Mouse (Mus musculus) midbrain, embryonic 16.5 days (tissue): ENCODE results near the gene Atrnl1. TPM values are rescaled to one million over a fixed set of nuclear protein-coding genes. Genes with fewer than 3 reads are reported as not detected.

Experiments
- ATAC-seq: fragments of 200-750 bp; cut with Nextera tagmentation; 2 replicates; pipeline ENCODE4 v1.8.0; 2017; ENCODE audit warnings: moderate TSS enrichment
- H3K27ac ChIP-seq: fragments of 300-500 bp; sonication (generic); 2 replicates; pipeline ENCODE4 v1.5.1; 2014; ENCODE audit warnings: mild to moderate bottlenecking, low read length, mixed read lengths
- H3K27me3 ChIP-seq: fragments of 300-500 bp; sonication (generic); 2 replicates; pipeline ENCODE4 v1.6.1; 2014; ENCODE audit warnings: low read depth, low read length, mixed read lengths; ENCODE audit not compliant: control insufficient read depth, insufficient read depth
- H3K36me3 ChIP-seq: fragments of 300-500 bp; sonication (generic); 2 replicates; pipeline ENCODE4 v1.6.1; 2014; ENCODE audit warnings: mild to moderate bottlenecking, low read length, moderate library complexity, mixed read lengths; ENCODE audit not compliant: control insufficient read depth, insufficient read depth
- H3K4me1 ChIP-seq: fragments of 300-500 bp; sonication (generic); 2 replicates; pipeline ENCODE4 v1.6.1; 2014; ENCODE audit warnings: mild to moderate bottlenecking, low read length, mixed read lengths; ENCODE audit not compliant: control insufficient read depth, insufficient read depth
- H3K4me2 ChIP-seq: fragments of 300-500 bp; sonication (generic); 2 replicates; pipeline ENCODE4 v1.6.1; 2014; ENCODE audit warnings: mild to moderate bottlenecking, low read length, mixed read lengths
- H3K4me3 ChIP-seq: fragments of 300-500 bp; sonication (generic); 2 replicates; pipeline ENCODE4 v1.5.1; 2014; ENCODE audit warnings: low read depth, mild to moderate bottlenecking, low read length, moderate library complexity, mixed read lengths
- H3K9ac ChIP-seq: fragments of 300-500 bp; sonication (generic); 2 replicates; pipeline ENCODE4 v1.6.1; 2014; ENCODE audit warnings: low read depth, low read length, mixed read lengths
- H3K9me3 ChIP-seq: fragments of 300-500 bp; sonication (generic); replicated peaks from 2 replicates; pipeline ENCODE4 v1.6.1; 2014; ENCODE audit warnings: mild to moderate bottlenecking, low read length, mixed read lengths; ENCODE audit not compliant: control insufficient read depth, poor library complexity, severe bottlenecking
- WGBS: fragments of 180-500 bp; shearing (Covaris S2); extraction: QIAGEN DNeasy Blood & Tissue Kit; methylation state at CpG from one replicate; pipeline ENCODE4 v1.1.7; 2014; 5-methylcytosine and 5-hydroxymethylcytosine counted together
- microRNA-seq: library from miRNA; unstranded; fragments of <30 nt; microRNA quantifications from one replicate; pipeline ENCODE4, GENCODE M21; 2017
- polyA plus RNA-seq: library from polyadenylated mRNA; unstranded; fragments of >200 nt; fragmentation: Nextera tagmentation; extraction: Ambion mirVana; gene quantifications from 2 replicates; pipeline ENCODE4 v1.2.1, GENCODE M21; 2015

Atrnl1 gene
- polyA plus RNA-seq, 1 experiment from 2014 or later = 8.3 TPM

DNA sequence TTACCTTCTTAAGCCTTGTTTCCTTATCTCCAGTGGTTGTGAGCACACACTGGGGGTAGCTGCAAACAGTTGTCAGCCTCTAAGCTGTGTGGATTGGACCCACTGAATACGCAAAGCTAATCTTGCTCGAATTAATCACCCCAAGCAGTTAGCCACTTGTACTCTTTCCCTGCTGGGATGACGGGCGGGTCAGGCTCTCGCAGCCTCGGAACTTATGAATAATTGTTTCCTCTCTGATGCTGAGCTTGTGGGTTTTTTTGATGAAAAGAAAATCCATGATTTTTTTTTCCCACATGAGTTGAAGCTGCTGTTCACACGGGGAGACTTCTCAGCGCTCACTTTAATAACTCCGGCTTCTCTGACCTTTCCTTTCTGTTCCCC, 554.8 kb downstream of the Atrnl1 start:
- peaks cover 11% of the 10 kb centered on the region for H3K4me1 ChIP-seq
- H3K27ac ChIP-seq = no peak overlapping the region
- no peak overlapping the region for H3K4me3 ChIP-seq
- H3K9me3 ChIP-seq = no peaks in the 10 kb centered on the region
- no peaks in the 10 kb centered on the region for H3K27me3 ChIP-seq
- peak overlapping the region; percentile 28 for H3K4me2 ChIP-seq
- WGBS = 12% methylated on average over 9 of the region's 9 CpGs
- no peaks in the 10 kb centered on the region for H3K36me3 ChIP-seq
- no peak overlapping the region for H3K9ac ChIP-seq
- ATAC-seq = peak; percentile 46; the same call in 1 of the 2 replicates

GRCm38 (mm10) chr19:58166147-58166546, 555.3 kb downstream of the Atrnl1 start:
- Histone ChIP-seq H3K27ac (no peak overlapping the region), H3K9ac (0 out of 2 replicates have a peak overlapping the region, but pooled peaks have one; percentile 6), H3K4me3 (no peak overlapping the region), H3K36me3 (no peaks in the 10 kb centered on the region), H3K27me3 (no peaks in the 10 kb centered on the region), H3K9me3 (no peaks in the 10 kb centered on the region), H3K4me1 (peaks cover 11% of the 10 kb centered on the region), H3K4me2 (peak overlapping the region; percentile 28)
- peak; percentile 38; the same call in 1 of the 2 replicates for ATAC-seq
- 28% methylated on average over 6 of the region's 6 CpGs for WGBS

DNA sequence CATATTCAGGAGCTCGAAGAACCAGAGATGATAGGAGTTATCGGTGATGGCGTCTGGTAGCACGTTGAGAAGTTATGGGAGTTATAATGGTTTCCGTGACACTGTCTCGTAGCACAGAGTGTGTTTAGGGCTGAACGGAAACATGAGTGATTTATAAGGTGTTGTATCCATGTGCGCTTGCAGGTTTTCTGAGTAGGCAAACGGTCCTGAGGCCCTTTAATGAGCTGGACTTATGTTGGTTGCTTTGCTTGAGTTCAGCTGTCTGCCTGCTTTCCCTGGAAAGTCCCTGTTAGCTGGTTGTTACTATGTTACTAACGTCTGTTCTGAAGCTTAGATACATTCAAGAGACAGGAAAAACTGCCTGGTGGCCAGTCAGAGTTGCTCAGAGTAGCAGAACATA, 567.6 kb downstream of the Atrnl1 start:
- WGBS = 92% methylated on average over 10 of the region's 10 CpGs
- H3K9ac ChIP-seq = no peak overlapping the region
- H3K4me1 ChIP-seq = peaks cover 5% of the 10 kb centered on the region; the same call in 1 of the 2 replicates

GRCm38 (mm10) chr19:58180773-58181172, 569.9 kb downstream of the Atrnl1 start:
- Histone ChIP-seq H3K36me3 (no peaks in the 10 kb centered on the region), H3K4me3 (no peak overlapping the region), H3K27ac (peak overlapping the region; percentile 17; the same call in 1 of the 2 replicates), H3K4me1 (peaks cover 5% of the 10 kb centered on the region; the same call in 1 of the 2 replicates), H3K9ac (0 out of 2 replicates have a peak overlapping the region, but pooled peaks have one; percentile 8), H3K4me2 (peak overlapping the region; percentile 33), H3K9me3 (no peaks in the 10 kb centered on the region), H3K27me3 (no peaks in the 10 kb centered on the region; the same call in 1 of the 2 replicates)
- WGBS = under 1% methylated on average over 5 of the region's 5 CpGs
- ATAC-seq = no peak

More for the DNA sequence above, 567.6 kb downstream of the Atrnl1 start:
- no peak overlapping the region for H3K4me2 ChIP-seq
- no peaks in the 10 kb centered on the region; the same call in 1 of the 2 replicates for H3K27me3 ChIP-seq
- no peak overlapping the region for H3K4me3 ChIP-seq
- H3K27ac ChIP-seq = no peak overlapping the region
- no peaks in the 10 kb centered on the region for H3K9me3 ChIP-seq
- H3K36me3 ChIP-seq = no peaks in the 10 kb centered on the region
- no peak for ATAC-seq

Small RNA genes within 50 kb of the gene (microRNA-seq; reads per million reads assigned to microRNA genes)
- 1.9 reads per million, percentile 5 among the genes with 10 or more reads in this experiment for gene Mir5623

Other genes starting within 250 kb of the Atrnl1 start
- gene Trub1, start 158.1 kb upstream of the Atrnl1 start, polyA plus RNA-seq = 15.5 and 17.3 TPM in 2 replicates